Mouse (Mus musculus): ENCODE results near the gene Ppp1r14d.
A peak's percentile ranks its signal among the peaks of the same experiment; 100 is the strongest.

The Ppp1r14d gene

DNA sequence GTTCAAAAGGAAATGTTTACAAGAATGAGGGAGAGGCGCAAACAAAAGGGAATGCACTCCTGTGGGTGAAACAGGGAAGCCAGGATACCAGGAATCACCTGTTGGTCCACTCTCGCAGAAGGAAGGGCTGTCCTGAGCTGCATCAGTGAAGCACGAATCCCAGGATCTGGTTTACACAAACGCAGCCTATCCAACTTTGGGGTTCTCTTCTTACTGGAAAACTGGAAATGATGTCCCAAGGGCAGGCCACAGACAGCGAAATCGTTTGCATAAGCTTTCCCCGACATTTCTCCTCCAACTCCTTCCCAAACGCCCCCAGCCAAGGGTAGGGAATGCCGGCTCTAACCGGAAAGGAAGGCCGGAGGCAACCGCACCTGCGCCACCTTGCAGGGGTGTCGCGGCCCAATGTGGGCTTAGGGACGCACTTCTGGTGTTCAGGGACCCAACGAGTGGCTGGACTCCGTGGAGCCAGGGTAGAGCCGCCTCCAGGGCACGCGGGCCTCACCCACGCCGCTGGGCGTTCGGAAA lies 7.0 kb upstream of the Ppp1r14d start:
- DNase-seq, result no peak

DNA sequence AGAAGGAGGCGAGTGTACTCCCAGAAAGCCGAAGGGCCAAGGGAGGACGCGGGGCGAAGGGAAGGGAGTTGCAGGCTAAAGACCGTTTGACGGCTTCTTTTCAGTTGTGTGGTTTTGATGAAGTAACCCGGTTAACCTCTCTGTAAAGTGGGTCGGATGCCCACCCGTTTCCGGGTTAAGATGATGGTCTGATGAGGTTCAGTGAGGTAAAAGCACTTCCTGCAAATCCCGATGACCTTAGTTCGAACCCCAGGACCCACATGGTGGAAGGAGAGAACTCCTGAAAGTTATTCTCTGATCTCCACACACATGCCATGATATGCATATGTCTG lies 20.6 kb downstream of the Ppp1r14d start:
- no peak for DNase-seq

DNA sequence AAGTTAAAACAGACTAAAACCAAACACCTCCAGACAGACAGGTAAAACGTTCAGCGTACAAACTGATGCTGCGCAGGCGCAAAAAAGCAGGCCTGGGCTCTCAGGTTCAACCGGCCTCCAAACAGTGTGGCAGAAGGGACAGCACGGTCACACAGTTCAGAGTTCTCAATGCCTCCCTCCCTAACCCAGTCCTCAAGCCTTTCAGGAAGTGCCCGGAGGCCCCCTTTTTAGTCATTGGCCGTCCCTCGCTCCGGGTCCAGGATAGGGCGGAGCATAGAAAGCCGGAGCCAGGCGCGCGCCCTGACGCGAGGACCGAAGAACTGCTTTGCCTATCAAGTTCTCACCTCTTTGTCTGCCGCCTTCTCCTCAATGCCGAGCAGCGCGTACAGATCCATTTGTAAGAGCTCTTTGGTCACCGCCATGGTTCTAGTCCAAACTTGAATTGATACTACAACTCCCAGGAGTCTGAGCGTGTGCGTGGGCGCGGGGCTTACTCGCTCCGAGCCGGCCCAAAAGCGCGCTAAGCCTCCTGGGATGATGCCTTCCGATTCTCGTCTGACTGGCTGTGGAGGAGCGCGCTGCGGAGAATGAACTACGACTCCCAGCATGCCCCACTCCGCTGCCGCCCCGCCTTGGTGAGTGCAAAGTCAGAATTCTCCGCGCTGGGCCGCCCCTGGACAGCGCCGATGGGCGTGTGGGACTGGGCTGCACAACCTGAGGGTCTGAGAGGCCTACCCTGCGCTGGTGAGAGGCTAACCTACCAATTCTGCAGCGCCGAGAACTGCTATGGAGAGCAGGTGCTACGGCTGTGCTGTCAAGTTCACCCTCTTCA lies 21.1 kb downstream of the Ppp1r14d start, which contains the start of the genes Zfyve19 and Dnajc17:
Zfyve19 (plus strand) TSS at position 274 of the 832 bp plus-strand sequence.
Dnajc17 (minus strand) TSS at position 452 of the 832 bp plus-strand sequence.
- DNase-seq, result peak; percentile 93

DNA sequence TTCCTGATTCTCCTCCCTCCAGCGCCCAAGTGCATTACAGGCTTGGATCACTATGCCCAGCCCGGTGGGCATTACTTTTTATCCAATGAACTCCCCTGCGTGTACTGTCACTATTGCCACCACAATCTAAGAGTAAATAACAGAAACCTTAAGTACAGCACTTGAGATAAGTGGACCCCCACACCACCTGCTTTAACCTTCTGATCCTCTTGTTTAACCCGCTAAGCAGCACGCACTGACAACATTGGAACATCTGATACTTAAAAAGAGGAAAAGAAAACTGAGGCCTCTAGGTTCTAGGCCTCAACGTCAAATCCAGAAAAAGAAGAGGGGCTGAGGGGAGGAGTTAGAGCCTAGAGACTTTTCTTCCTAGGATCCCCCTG lies 21.8 kb downstream of the Ppp1r14d start:
- DNase-seq, result no peak

DNA sequence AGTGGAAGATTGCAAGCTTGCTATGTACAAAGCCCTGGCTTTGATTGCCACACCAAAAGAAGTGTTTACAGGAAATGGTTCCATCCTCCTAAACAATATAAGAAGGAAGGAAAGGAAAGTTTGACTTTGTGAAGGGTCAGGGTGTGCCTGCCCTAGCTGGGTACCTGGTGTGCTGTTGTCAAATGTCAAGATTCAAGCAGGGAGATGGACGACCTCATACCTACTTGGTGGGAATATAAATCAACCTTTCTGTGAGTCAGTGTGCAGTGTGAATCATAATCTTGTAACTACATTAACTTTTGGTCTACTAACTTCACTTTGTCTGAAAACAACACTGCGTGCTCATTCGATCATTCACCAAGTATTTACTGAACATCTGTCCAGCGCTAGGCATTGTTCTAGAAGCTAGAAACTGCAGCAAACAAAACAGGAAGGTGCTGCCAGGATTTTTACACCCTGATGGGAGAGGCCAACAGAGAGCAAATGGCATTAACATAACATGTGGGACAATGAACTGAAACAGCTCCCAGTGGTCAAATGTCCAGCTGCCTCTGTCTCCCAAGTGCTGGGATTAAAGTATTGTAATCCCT lies 25.7 kb downstream of the Ppp1r14d start:
- DNase-seq, result no peak

DNA sequence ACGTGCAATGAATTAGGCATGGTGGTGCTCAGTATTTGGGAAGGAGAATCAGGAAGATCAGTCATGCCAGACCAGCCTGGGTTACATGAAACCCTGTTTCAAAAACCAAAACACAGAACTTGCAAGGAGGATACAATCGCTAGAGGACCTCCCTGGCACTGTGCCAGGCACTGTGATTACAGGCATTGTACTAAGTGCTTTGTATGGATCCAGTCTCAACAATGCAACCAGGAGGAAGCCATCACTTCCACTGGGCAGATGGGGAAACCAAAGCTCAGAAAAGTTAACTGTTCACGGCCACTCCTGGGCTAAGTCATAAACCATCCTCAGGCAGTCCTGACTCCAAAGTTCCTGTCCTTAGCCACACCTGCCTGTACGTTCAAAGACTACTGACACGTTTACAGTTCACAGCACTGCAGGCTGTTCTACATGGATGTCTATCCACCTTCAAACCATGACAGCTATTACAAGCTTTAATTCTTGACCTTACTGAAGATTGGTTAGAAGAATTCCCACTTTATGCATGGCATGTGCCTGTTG lies 26.7 kb downstream of the Ppp1r14d start:
- DNase-seq, result peak; percentile 17

DNA sequence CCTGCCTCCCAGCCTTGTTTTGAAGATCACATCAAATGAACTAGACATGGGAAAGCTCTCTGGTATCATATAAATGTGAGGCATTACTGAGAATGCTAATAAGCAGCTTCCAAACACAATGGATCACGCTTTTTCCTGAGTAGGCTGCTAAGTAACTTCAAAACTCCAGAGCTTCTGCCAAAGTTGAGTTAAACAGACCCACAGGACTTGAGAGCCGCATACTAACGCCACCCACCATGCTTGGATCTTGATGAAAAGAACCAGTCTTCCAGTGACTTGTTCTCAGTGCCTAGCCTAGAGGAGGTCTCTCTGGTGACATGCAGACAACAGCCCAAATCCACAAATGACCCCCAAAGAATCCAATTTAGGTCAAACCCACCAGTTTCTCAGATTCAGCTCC lies 30.8 kb downstream of the Ppp1r14d start:
- no peak for DNase-seq

DNA sequence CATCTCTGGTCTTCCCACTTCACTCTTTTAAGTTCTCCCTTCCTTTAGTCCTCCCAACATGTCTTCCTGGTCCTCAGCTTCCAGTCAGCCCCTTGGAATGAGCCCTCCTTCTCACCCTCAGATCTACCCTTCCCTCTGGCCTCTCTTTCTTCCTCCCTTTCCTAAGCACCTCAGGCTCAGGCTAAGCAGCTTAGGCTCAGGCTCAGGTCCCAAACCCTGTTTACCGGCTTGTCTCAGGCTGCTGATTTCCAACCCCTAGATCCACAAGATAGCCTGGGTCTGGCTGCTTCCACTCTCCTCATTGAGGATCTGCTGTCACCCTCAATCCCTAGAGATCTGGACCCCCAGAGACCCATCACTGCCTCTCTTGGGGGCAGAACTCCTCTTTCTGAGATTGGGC lies 31.7 kb downstream of the Ppp1r14d start:
- DNase-seq, result no peak

DNA sequence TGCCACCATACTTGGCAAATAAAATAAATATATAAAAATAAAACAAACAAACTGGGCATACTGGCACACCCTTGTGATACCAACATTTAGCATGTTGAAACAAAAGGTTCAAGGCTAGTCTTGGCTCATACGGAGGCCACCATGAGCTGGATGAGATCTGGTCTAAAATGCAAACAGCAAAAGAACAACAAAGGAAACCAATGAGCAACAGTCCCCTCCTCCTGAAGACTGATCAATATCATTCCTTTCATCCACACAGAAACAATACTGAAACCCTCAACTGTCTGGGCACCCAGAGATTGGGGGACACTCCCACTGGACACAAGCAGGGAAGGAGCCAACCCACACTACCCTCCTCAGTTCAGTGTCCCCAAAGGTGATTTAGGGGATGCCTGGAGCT lies 32.2 kb downstream of the Ppp1r14d start:
- DNase-seq, result no peak

DNA sequence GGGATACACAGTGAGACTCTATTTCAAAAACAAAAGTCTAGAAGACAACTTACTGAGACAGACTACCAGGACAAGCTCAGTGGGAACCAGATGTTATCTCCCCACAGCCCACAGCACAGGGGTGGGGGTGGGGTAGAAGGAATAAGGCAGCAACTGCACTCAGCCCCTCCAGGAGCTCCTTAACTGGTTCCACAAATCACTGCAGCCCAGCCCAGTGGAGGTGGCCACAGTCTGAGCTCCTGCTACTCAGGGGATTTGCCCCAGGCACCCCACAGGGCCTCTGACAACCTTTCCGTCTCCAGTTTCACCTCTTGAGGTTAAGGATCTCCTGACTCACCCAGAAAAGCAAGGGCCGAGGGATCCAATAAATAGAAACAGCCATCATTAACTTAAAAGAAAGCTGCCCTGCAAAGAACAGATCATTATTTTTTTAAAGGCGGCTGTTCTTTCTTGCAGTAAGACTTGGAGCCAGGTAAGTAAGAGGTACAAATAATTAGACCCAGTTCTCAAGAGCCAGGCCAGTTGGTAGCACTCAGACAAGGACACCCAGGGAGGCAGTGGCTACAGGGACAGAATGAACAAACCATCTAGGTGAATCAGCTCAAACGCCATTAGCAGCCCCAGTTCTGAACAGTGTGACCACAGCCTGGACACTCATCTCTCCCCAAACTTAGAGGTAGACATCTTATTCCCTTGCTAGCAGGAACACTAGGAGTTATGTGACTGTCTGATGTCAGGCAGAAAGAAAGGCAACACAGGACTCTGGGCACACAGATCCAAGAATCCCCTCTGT lies 33.2 kb downstream of the Ppp1r14d start:
- DNase-seq, result no peak

DNA sequence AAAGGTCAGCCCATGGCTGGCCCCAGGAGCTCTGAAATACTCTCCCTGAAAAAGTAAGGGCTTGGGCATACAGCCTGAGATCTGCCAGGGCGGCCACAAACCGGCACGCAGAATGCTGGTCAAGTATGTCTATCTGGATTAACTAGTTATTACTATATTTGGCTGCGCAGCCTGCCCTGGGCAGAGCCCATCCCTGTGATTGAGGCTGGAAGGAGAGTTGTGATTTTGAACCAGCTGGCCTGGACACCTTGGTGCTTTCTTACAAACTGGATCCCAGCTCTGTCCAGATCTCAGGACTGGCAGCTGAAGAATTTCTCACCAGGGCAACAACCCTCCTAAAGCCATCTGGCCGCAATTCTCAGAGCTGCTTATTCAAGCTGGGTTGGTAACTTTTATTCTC lies 35.6 kb downstream of the Ppp1r14d start:
- DNase-seq, result no peak

DNA sequence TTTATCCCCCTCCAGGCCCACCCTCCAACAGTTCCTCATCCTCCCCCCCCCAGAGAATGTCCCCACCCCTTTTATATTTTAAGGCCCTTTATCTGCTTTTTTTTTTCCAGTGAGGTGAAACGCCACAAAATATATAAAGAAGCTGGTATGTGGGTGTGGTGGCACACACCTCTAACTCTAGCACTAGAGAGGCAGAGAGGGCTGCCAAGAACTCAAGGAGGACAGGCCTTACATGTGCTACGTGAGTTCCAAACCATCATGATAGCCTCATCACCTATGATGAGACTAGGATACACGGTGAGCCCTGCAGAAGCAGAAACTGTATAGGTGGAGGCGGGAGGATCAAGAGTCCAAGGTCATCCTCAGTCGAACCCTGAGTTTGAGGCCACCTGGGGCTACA lies 38.7 kb downstream of the Ppp1r14d start:
- no peak for DNase-seq

DNA sequence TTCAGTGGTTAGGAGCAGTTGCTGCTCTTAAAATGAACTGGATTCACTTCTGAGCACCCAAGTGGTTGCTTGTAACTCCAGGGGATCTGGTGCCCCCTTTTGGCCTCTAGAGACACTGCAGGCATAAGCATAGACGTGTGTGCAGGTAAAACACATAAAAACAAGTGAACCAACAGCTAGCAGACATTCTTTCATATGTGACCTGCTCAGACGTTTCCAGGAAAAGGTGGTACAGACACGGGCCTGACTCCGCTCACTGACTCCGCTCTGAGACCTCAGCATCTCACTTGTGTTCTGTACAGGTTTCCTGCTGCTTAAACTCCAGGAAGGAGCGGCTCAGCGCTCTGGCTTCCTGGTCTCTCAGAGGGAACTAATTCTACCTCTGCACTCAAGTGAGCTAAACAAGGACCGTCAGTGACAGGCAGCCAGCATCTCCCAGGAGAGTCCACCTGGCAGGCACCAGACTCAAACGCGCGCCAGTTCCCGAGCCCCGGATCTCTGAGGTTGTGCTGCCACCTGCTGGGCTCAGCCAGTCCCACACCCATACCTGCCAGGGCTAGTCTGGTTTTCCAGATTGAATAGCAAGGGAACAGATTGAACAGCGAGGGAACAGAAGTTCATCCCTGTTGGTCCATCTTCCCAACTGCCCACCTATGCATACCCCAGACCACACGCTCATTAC lies 40.5 kb downstream of the Ppp1r14d start:
- peak; percentile 84 for DNase-seq

DNA sequence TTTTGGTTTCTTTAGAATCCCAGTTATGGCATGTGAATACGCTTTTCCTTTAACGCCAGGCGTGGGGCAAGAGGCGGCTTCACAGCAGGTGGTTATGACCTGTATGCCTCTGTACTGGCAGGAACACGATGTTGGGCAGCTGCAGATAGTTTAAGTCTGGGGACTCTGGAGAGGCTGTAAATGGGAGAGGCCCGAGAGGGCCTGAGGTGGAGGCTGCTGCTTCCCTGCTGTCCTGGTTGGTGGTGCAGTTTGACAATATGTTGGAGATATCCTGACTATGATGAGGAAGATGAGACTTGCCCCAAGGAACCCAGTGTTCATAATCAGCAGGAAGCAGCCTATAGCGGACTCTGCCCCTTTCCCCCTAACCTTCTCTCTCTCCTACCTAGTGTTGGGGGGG lies 46.8 kb downstream of the Ppp1r14d start:
- DNase-seq, result no peak

DNA sequence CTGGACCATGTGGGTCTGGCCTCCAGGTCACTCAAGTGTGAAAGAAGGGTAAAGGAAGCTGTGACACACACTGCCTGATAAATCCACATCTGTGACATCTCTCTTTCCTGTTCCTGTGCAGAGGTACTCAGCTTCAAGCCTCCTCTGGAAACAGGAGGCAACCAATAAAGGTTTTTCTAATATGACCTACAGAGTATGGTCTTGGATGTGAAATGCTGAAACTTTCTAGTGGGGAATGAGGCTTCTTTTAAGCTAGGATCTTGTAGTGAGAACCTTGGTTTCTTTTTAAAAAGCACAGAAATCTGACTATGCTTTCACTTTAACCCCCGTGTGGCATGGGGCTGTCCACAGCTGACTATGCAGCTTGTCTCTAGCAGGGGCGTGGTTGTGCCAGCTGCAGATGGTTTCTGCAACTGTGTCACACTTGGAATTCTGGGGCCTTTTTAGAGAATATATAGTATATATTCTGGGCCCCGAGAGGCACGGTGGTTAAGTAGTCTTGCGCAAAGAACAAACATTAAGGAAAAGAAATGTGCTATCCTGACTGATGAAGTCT lies 52.2 kb downstream of the Ppp1r14d start:
- no peak for DNase-seq

DNA sequence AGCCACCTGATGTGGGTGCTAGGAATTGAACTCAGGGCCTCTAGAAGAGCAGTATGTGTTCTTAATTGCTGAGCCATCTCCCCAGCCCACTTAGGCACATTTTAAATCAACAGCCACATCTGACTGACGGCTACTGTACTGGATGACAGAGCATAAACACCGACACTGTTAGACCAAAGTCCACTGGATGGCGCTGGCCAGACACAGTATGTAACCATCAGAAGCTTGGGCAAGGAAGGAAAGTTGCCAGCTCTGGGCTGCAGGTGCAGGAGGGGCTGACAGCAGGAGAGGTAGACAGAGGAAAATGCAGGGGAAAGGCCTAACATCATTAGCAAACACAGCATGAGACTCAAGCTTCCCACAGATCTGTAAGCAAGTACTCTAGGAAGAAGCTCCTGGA lies 52.9 kb downstream of the Ppp1r14d start:
- no peak for DNase-seq

DNA sequence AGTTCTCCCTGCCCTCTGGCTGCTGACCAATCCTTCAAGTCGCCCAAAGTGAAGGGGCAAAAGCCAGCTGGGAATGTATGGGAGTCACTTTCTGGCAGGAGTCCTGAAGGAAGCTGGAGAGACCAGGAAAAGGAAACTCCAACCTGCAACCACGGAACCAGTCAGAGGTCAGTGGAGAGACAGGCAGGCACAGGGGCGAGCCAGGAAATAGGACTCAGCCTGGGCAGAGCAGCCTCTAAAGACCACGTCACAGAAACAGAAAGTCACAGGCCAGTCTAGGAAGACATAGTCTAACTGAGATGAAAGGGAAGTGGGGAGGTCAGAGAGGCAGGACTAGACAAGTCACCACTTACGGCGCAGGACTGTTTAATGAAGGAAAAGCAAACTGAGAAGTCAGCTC lies 54.1 kb downstream of the Ppp1r14d start:
- no peak for DNase-seq

DNA sequence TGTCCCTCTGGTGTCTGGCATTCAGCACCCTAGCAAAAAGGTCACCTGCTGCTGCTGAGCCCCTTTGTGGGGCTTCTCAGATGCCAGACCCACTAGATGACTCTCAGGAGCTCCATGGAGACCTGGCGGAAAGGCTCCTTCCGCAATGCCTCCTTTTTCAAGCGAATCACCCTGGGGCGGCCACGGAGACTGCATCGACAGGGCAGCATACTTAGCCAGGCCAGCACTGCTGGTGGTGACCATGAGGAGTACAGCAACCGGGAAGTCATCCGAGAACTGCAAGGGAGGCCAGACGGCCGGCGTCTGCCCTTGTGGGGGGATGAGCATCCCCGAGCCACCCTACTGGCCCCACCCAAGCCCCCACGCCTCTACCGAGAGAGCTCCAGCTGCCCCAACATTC lies 54.8 kb downstream of the Ppp1r14d start:
- no peak for DNase-seq

DNA sequence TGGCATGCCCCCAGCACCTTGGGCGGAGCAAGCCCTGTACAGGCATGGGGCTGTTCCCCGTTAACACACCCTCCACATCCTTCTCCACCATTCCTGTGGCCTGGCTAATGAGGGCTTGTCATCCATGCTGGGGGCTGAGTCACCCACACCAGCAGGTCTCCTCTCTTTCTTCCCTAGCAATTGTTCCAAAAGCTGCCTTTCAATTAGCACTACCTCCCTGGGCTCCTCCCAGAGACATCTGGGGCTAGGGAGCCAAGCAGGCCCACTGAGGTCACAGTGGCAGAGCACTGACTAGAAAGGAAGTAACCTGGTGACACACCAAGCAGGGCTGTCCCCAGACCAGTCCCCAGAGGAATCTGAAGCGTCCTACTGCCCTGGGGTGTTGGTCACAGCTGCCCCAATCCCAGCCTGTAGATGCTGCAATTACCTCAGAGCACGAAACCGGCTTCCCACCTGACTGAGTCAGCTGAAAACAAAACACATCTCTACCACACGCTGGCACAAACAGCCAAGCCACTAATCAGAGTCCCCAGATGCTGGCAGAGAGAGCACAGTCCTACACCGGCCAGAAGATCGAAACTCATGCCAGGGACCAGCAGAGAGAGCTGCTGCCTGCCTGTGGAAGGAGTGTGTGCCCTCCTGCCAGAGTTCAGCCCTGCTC lies 55.6 kb downstream of the Ppp1r14d start, which contains the start of gene Gm14137:
Gm14137 (plus strand) TSS at position 519 of the 661 bp plus-strand sequence.
- DNase-seq, result no peak

DNA sequence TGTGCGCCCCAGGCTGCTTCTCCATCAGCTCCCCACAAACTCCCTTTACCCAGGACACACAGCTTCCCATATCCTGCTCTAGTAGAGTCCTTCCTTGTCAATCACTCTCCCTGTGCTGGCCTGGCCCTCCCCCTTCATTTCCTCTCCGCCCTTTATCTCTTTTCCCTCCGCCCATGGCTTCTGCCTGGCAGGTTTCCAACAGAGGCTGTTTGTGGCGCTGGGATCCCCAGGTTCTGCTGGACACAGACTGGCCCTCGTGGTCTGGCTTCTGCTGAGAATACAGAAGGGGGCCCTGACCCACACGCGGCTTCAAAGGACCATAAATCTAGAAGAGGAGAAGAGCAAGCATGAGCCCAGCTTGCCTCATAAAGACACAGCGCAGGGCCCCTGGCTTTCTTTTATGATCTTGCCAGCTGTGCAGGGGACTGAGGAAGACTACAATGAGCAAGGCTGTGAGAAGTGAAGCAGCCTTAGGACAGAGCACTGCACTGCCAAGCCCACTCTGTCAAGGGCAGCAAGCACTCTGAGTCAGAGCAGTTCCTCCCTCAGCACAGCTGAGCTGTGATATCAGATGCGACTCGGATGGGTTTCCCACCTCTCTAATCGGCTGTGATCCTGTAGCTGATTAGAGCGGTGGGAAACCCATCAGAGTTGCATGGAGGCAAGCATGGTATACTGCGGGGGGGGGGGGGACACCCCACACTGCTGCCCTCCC lies 56.7 kb downstream of the Ppp1r14d start:
- peak; percentile 27 for DNase-seq

DNA sequence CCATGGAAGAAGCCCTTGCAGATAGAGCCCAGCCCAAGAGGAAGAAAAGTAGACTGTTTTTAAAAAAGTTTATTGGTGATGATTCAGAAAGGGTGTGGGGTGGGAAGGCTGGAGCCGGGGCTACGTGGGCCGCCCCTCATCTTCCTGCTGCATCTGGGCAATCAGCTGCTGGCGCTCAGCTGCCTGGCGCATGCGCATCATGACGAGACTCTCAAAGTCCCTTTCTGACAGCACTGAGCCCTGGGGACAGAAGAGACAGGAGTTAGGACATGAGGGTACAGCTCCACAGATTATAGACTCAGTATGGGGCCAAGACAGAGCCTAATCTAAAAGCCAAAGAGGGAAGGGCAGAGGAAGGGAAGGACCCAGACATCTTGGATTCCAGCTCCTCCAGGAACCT lies 57.3 kb downstream of the Ppp1r14d start:
- no peak for DNase-seq
